Mouse (Mus musculus) heart, postnatal 0 days (tissue): ENCODE measurements around the gene Gpr173.

Experiments
- CTCF ChIP-seq: IDR thresholded peaks from 2 replicates; pipeline ENCODE4 v1.5.1; 2016; ENCODE audit warnings: antibody characterized with exemption, control low read depth, low read depth
- EP300 ChIP-seq: IDR thresholded peaks from 2 replicates; pipeline ENCODE4 v1.6.1; 2016; ENCODE audit warnings: antibody characterized with exemption, low read depth

DNA sequence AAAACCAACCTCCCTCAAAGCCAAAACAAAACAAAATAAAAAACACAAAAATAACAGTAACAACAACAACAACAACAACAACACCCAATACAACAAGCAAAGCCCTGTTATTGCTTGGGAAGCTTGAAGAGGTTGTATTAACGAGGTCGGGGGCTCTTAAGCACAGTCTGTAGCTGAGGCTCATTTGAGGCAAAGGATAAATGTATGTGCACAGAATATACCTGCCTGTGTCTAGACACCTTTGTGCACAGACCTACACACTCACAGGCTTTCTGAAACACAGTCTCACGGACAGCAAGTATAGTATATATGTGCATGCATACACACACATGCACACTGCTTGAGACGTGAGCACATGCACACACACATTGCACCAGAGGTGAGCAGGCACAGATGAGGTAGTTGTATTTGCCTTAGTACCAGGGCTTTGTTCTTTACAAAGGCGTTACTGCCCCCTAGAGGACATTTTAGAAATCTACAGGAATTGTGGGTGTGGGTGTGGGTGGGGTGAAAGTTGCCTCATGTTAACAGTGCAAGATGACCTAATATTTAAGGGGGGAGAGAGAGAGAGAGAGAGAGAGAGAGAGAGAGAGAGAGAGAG, 15.9 kb downstream of the Gpr173 start:
- TF ChIP-seq CTCF: peak; percentile 58
- no peak for TF ChIP-seq EP300
